Mouse (Mus musculus): ENCODE measurements around the gene Cyb5d1. TPM values are rescaled to one million over a fixed set of nuclear protein-coding genes. Genes with fewer than 3 reads are reported as not detected.

Cyb5d1 gene
- polyA plus RNA-seq, 1 experiment: 26.6 TPM

DNA sequence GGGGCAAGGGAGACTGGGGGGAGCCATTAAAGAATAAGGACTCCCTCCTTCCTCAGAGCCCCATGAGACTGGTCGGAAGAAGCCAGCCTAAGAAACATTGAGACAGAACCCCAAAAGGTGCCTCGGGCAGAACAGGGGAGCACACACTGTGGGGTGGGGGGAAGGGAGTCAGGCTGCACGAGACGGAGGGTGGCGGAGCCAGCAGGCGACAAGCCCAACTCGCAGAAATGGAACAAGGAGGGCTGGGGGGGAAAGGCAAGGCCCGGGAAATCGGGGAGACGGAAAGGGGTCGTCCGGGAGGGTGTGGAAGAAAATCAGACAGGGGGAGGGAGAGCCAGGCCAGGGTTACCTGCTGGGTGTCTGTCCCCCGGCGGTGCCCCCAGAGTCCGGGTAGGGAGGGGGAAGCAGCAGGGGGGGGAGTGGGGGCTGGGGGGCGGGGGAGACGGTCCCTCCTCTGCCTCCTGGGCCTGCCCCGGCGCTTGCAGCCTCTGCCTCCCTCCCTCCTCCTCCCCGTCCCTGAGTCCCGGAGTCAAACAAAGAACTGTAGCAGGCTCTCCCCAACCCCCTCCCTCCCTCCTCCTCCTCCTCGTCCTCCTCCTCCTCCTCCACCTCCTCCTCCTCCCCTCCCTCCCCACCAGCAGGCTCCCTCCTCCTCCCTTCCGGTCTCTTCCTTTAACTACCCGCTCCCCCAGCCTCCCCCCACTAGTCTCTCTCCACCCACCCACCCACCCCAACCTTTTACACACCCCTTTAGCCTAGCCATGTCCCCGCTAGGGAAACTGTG, 20.4 kb upstream of the Cyb5d1 start:
- Histone ChIP-seq H3K4me1 (ENCODE audit: control insufficient read depth, insufficient read depth, low read length) (peaks cover 34% of the 10 kb centered on the region), H3K27me3 (replicated peaks; ENCODE audit: control insufficient read depth, insufficient read depth, low read length) (no peaks in the 10 kb centered on the region), H3K4me3 (ENCODE audit: insufficient read depth, low read depth, low read length) (peak overlapping the region; percentile 64), H3K36me3 (ENCODE audit: control insufficient read depth, insufficient read depth, low read length) (no peaks in the 10 kb centered on the region), H3K27ac (ENCODE audit: insufficient read depth, low read depth, low read length) (peak overlapping the region; percentile 82)
- DNase-seq: peak; percentile 71
- TF ChIP-seq CTCF (conservative IDR thresholded peaks at IDR 0.05; ENCODE audit: insufficient read depth, insufficient read length, low read depth, low read length) (no peak), POLR2A (IDR thresholded peaks at IDR 0.05; ENCODE audit: low read depth, low read length) (no peak)
- WGBS: 3% methylated on average over 14 of the region's 25 CpGs

DNA sequence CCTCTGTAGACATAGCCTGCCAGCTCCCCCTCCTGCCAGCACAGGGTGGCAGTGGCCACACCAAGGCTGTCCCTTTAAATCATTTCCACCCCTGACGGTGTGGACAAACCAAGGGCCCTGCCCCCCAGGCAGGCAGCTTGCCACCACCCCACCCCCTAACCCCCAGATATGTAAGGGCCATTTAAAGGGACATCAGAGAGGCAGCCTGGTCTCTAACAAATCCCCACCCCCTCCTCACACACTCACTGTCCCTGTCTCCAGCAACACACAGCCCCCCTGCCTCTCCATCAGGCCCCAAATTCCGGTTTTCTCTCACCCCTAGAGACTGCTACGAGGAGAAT, 19.9 kb upstream of the Cyb5d1 start:
- H3K36me3 ChIP-seq (ENCODE audit: control insufficient read depth, insufficient read depth, low read length): no peaks in the 10 kb centered on the region
- WGBS: 2% methylated on average over 3 of the region's 3 CpGs
- H3K27me3 ChIP-seq (replicated peaks; ENCODE audit: control insufficient read depth, insufficient read depth, low read length): no peaks in the 10 kb centered on the region
- peak overlapping the region; percentile 64 for H3K4me3 ChIP-seq (ENCODE audit: insufficient read depth, low read depth, low read length)
- H3K4me1 ChIP-seq (ENCODE audit: control insufficient read depth, insufficient read depth, low read length): peaks cover 34% of the 10 kb centered on the region
- TF ChIP-seq CTCF (conservative IDR thresholded peaks at IDR 0.05; ENCODE audit: insufficient read depth, insufficient read length, low read depth, low read length): peak; percentile 34
- TF ChIP-seq POLR2A (IDR thresholded peaks at IDR 0.05; ENCODE audit: low read depth, low read length): no peak
- peak overlapping the region; percentile 82 for H3K27ac ChIP-seq (ENCODE audit: insufficient read depth, low read depth, low read length)
- DNase-seq: peak; percentile 83

DNA sequence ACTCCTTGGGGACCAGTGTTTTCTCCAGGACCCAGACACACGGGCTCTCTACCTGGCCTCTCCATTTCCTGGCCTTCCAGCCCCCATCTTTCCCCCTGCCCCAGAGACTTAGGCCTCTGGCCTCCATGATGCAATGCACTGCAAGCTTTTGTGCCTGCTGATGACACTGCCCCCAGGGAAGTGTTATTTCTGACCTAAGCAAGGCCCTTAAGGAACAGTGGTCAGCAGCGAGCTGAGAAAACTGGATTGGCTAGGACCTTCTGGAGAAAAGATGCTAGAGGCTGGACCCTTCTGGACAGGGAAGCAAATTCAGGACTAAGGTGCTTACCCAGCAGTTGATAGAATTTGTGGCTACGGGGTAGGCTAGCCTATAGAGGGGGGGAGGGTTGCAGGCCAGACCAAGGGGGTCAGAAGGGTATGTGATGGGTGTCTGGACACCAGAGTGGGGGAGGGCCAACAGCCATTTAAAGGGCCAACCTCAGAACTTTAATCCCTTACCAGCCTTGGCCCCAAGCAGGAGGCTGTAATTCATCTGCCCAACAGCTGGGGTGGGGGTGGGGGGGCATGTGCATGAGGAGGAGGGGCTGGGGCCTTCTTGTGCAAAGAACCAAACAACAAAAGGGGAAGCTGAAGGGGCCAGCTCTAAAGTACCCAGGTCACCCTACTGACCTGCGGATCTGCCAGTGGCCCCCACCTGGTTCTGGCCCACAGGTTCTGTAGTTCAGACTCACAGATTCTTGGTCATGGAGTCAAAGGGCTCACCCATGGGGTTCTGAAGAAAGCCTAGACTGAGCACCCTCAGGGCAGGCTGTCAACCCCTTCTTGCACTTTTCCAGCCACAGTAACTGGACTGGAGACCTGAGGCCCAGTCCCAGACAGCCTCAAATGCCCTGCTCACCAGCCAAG, 19.2 kb upstream of the Cyb5d1 start:
- H3K4me1 ChIP-seq (ENCODE audit: control insufficient read depth, insufficient read depth, low read length): peaks cover 34% of the 10 kb centered on the region
- H3K27ac ChIP-seq (ENCODE audit: insufficient read depth, low read depth, low read length): peak overlapping the region; percentile 14
- TF ChIP-seq CTCF (conservative IDR thresholded peaks at IDR 0.05; ENCODE audit: insufficient read depth, insufficient read length, low read depth, low read length) (no peak), POLR2A (IDR thresholded peaks at IDR 0.05; ENCODE audit: low read depth, low read length) (no peak)
- H3K36me3 ChIP-seq (ENCODE audit: control insufficient read depth, insufficient read depth, low read length): no peaks in the 10 kb centered on the region
- no peak overlapping the region for H3K4me3 ChIP-seq (ENCODE audit: insufficient read depth, low read depth, low read length)
- WGBS: 25% methylated on average over 4 of the region's 4 CpGs
- no peaks in the 10 kb centered on the region for H3K27me3 ChIP-seq (replicated peaks; ENCODE audit: control insufficient read depth, insufficient read depth, low read length)
- no peak for DNase-seq

DNA sequence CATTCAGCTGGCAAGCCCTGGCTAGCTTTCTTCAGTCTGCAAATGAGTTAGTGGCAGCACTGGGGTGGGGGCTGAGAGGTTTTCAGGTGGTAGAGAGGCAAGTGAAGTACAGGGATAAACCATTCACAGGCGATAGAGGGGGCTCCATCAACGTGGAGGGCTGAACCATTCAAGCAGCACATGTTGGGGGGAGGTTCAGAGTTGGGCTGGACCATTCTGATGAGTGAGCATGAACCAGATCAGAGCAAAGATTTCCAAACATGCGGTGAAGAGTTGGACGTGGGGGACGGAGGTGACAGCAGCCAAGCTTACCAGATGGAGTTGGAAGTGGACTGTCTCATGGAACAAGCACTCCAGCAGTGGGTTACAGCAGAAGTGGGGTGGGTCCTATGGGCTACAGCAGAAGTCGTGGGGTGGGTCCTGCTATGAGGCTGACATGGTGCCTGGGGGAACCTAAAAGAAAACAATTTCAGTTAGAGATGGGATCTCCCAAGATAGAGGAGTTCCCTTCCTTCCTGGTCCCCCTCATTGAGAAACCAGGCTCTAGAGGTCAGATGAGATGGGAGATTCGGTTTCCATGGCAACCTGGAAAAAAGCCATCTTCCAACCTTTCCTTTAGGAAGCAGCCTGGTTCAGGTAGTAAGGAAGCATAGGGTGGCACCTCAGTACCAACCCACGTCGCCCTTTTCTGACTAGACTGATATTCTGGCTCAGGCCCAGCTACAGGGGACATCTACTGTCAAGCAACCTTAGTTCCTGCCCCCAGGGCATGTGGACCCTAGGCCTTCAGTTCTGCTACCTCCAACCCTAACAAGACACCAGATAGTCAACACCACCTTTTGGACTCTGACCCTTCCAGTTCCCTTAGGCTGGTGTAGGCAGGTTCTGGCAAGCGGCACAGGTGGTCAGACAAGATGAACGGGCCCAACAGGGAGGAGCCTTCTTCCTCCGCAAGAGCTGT, 18.1 kb upstream of the Cyb5d1 start, which contains the start of gene Kdm6b:
Kdm6b (minus strand) TSS at position 455 of the 961 bp plus-strand sequence.
- TF ChIP-seq CTCF (conservative IDR thresholded peaks at IDR 0.05; ENCODE audit: insufficient read depth, insufficient read length, low read depth, low read length): no peak
- TF ChIP-seq POLR2A (IDR thresholded peaks at IDR 0.05; ENCODE audit: low read depth, low read length): no peak
- Histone ChIP-seq H3K27ac (ENCODE audit: insufficient read depth, low read depth, low read length) (peak within 1 kb of the TSS; percentile 14), H3K36me3 (ENCODE audit: control insufficient read depth, insufficient read depth, low read length) (no peaks in the 10 kb centered on the region), H3K4me3 (ENCODE audit: insufficient read depth, low read depth, low read length) (no peak within 1 kb of the TSS), H3K4me1 (ENCODE audit: control insufficient read depth, insufficient read depth, low read length) (peaks cover 30% of the 10 kb centered on the region), H3K27me3 (replicated peaks; ENCODE audit: control insufficient read depth, insufficient read depth, low read length) (no peaks in the 10 kb centered on the region)
- peak; percentile 89 for DNase-seq
- WGBS: 25% methylated on average over 12 of the region's 12 CpGs

DNA sequence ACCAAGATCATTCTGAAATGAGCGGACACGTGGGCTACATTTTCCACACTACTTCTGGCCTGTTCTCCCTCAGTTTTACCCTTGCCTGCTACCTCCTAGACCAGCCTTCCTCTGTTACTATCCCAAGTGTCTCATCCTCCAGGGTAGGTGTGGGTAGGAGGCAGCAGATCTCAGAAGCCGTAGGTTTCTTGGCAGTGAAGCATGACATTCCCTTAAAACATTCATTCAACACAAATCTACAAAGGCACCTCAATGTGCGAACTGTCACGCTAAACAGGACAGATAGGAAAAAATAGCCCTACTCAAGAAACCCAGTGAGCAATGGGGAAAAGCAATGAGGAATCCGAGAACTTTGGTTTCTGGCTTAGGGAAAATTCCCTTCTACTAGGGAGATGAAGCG, 17.1 kb upstream of the Cyb5d1 start:
- no peak for DNase-seq
- H3K4me3 ChIP-seq (ENCODE audit: insufficient read depth, low read depth, low read length): no peak overlapping the region
- H3K27ac ChIP-seq (ENCODE audit: insufficient read depth, low read depth, low read length): no peak overlapping the region
- H3K27me3 ChIP-seq (replicated peaks; ENCODE audit: control insufficient read depth, insufficient read depth, low read length): no peaks in the 10 kb centered on the region
- TF ChIP-seq CTCF (conservative IDR thresholded peaks at IDR 0.05; ENCODE audit: insufficient read depth, insufficient read length, low read depth, low read length): no peak
- no peak for TF ChIP-seq POLR2A (IDR thresholded peaks at IDR 0.05; ENCODE audit: low read depth, low read length)
- no peaks in the 10 kb centered on the region for H3K36me3 ChIP-seq (ENCODE audit: control insufficient read depth, insufficient read depth, low read length)
- H3K4me1 ChIP-seq (ENCODE audit: control insufficient read depth, insufficient read depth, low read length): peaks cover 38% of the 10 kb centered on the region
- WGBS: 64% methylated on average over 7 of the region's 7 CpGs

DNA sequence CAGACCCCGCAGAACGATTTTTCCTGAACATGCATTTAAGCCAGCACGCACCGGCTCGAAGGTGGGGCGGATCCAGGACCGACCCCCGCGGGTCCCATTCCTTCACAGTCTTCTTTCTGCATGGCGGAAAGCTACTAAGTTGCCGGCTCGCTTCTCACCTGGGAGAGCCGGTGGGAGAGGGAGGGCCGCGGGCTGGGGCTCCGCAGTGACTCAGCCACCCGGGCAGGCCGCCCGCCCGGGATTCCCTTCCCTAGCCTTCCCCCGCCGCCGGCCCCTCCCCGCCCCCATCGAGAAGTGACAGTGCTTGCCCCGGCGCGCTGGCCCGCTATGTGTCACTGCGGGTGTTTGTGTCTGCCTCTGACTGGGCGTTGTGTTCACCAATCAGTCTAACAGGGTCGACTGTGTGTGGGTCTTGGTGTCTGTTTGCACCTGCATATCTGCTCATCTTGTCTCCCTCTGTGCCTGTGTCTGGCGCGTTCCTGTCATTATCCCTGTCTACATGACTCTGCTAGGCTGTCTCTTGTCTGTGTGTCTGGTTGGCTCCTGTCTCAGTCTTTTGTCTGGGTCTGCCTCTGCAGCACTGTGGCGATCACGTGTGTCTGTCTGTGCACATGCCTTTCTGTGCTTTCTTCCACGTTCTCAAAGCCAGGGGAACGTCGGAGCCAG, 16.2 kb upstream of the Cyb5d1 start:
- Histone ChIP-seq H3K27ac (ENCODE audit: insufficient read depth, low read depth, low read length) (peak overlapping the region; percentile 71), H3K4me1 (ENCODE audit: control insufficient read depth, insufficient read depth, low read length) (peaks cover 38% of the 10 kb centered on the region), H3K36me3 (ENCODE audit: control insufficient read depth, insufficient read depth, low read length) (no peaks in the 10 kb centered on the region; the same call in 1 of the 2 replicates), H3K27me3 (replicated peaks; ENCODE audit: control insufficient read depth, insufficient read depth, low read length) (no peaks in the 10 kb centered on the region), H3K4me3 (ENCODE audit: insufficient read depth, low read depth, low read length) (peak overlapping the region; percentile 64)
- TF ChIP-seq POLR2A (IDR thresholded peaks at IDR 0.05; ENCODE audit: low read depth, low read length) (no peak), CTCF (conservative IDR thresholded peaks at IDR 0.05; ENCODE audit: insufficient read depth, insufficient read length, low read depth, low read length) (no peak)
- peak; percentile 74 for DNase-seq
- 1% methylated on average over 39 of the region's 39 CpGs for WGBS
